Mouse (Mus musculus) embryonic facial prominence, embryonic 13.5 days (tissue): ENCODE data around the gene Arl2bp. TPM values are rescaled to one million over a fixed set of nuclear protein-coding genes. Genes with fewer than 3 reads are reported as not detected.
A peak's percentile ranks its signal among the peaks of the same experiment; 100 is the strongest.

Source experiments
- ATAC-seq: fragments of 200-750 bp; cut with Nextera tagmentation; 2 replicates; pipeline ENCODE4 v1.8.0; 2017; ENCODE audit warnings: low read depth; ENCODE audit not compliant: insufficient number of reproducible peaks, insufficient read depth, low FRiP score, low TSS enrichment
- H3K27ac ChIP-seq: fragments of 300-500 bp; sonication (generic); 2 replicates; pipeline ENCODE4 v1.5.1; 2015; ENCODE audit warnings: moderate library complexity, mild to moderate bottlenecking, inconsistent platforms
- H3K27me3 ChIP-seq: fragments of 300-500 bp; sonication (generic); 2 replicates; pipeline ENCODE4 v1.6.1; 2015; ENCODE audit warnings: mild to moderate bottlenecking, inconsistent platforms
- H3K36me3 ChIP-seq: fragments of 300-500 bp; sonication (generic); 2 replicates; pipeline ENCODE4 v1.6.1; 2015; ENCODE audit warnings: mild to moderate bottlenecking, inconsistent platforms
- H3K4me1 ChIP-seq: fragments of 300-500 bp; sonication (generic); 2 replicates; pipeline ENCODE4 v1.6.1; 2015; ENCODE audit warnings: inconsistent platforms
- H3K4me2 ChIP-seq: fragments of 300-500 bp; sonication (generic); 2 replicates; pipeline ENCODE4 v1.6.1; 2015; ENCODE audit warnings: moderate library complexity, mild to moderate bottlenecking, inconsistent platforms
- H3K4me3 ChIP-seq: fragments of 300-500 bp; sonication (generic); 2 replicates; pipeline ENCODE4 v1.5.1; 2015; ENCODE audit warnings: mild to moderate bottlenecking, inconsistent platforms
- H3K9ac ChIP-seq: fragments of 300-500 bp; sonication (generic); 2 replicates; pipeline ENCODE4 v1.6.1; 2015; ENCODE audit warnings: mild to moderate bottlenecking, inconsistent platforms
- H3K9me3 ChIP-seq: fragments of 300-500 bp; sonication (generic); 2 replicates; pipeline ENCODE4 v1.6.1; 2016; ENCODE audit warnings: inconsistent platforms
- WGBS: fragments of 180-500 bp; shearing (Covaris S2); methylation state at CpG from one replicate; pipeline ENCODE4 v1.1.7; 2015; ENCODE audit warnings: mixed read lengths; 5-methylcytosine and 5-hydroxymethylcytosine counted together
- polyA plus RNA-seq: library from polyadenylated mRNA; unstranded; fragments of >200 nt; fragmentation: Nextera tagmentation; extraction: Ambion mirVana; gene quantifications from 2 replicates; pipeline ENCODE4 v1.2.1, GENCODE M21; 2015

The Arl2bp gene
- polyA plus RNA-seq, 1 experiment from 2014 or later = 163 TPM

DNA sequence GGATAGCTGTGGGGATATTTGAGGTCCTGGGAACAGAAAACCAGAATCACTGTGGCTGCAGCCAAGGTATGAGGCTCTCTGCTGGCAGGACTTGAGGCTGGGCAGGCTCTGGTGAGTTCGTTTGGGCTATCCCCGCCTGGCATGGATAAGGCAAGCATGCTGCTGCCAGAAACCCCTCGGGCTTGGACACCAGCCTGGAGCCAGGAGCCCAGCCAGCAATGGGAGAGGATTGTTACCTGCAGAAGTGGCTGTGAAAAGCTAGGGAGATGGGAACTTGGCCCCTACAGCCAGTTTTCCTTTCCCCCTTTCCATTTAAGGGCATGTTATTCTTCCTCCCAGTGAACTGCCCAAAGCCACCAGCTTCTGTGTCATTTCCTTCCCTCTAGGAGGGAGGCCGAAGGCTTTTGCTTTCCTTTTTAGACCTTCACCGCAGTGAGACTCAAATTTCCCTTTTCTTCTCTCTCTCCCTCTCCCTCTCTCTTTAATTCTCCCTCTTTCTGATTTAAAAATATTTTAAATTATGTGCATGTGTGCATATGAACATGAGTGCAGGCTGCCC, 44.8 kb downstream of the Arl2bp start:
- Histone ChIP-seq H3K4me2 (no peak overlapping the region), H3K27me3 (no peaks in the 10 kb centered on the region), H3K9me3 (no peaks in the 10 kb centered on the region), H3K27ac (peak overlapping the region; percentile 48; the same call in 1 of the 2 replicates), H3K36me3 (no peaks in the 10 kb centered on the region), H3K9ac (no peak overlapping the region), H3K4me3 (no peak overlapping the region), H3K4me1 (peaks cover 8% of the 10 kb centered on the region)
- no peak for ATAC-seq
- WGBS = 53% methylated on average over 5 of the region's 5 CpGs

DNA sequence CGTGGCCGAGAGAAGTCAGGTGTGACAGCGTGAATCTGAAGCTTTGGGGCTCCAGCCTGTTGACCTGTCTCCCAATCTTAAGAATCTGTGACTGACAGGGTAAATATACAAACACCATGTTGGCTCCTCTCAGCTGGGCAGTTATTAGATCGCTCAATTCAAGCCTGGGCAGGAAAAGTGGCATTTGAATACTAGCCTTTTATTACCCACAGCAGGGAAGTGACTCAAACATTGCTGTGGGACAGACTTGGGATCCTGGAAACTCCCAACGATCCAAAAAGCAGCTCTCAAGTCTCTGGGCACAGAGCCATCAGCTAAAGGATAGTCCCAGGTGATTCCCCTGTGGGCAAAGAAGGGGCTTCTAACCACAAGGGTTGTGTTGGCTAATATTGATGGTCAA, 48.2 kb downstream of the Arl2bp start:
- Histone ChIP-seq H3K4me2 (no peak overlapping the region), H3K4me3 (no peak overlapping the region), H3K27me3 (no peaks in the 10 kb centered on the region), H3K9me3 (no peaks in the 10 kb centered on the region), H3K9ac (no peak overlapping the region), H3K36me3 (no peaks in the 10 kb centered on the region), H3K27ac (no peak overlapping the region), H3K4me1 (peaks cover 5% of the 10 kb centered on the region)
- WGBS = 62% methylated on average over 5 of the region's 5 CpGs
- no peak for ATAC-seq

DNA sequence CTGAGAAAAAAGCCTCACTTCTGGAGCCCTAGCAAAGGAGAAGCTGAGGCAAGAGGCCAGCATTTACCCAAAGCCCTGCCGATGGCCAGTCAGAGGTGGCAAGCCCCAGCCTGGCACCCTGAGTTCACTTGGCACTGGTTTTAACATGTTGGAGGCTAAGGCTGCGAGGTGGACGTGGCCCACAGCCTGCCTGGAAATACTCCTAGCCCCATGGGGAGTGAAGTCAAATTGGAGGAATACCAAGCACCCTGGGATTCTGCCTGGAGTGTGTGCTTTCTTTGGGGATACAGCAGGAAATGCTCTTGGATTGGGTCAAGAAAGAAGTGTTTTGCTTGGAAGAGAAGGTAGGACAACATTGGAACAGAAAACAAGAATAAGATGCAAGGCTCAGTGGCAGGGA, 49.5 kb downstream of the Arl2bp start:
- Histone ChIP-seq H3K9me3 (no peaks in the 10 kb centered on the region), H3K4me3 (no peak overlapping the region), H3K27me3 (no peaks in the 10 kb centered on the region), H3K4me1 (peaks cover 3% of the 10 kb centered on the region; the same call in 1 of the 2 replicates), H3K36me3 (no peaks in the 10 kb centered on the region), H3K9ac (no peak overlapping the region), H3K27ac (no peak overlapping the region), H3K4me2 (no peak overlapping the region)
- no peak for ATAC-seq
- 83% methylated on average over 3 of the region's 3 CpGs for WGBS

DNA sequence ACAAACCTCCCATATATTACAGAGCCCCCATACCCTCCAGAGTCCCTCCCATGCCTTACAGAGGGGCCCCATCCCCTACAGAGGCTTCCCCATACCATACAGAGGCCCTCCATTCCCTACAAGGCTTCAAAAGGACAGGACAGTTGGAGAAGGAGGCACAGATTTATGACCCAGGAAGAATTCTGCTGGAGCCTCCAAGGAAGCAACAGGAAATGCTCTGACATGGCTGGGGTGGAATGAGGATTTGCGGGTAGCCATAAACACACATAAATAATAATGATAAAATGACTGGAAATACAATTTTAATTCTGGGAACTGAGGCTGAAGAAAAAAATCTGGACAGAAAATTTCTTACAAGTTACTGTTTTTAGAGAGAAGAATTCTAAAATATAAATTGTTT, 50.4 kb downstream of the Arl2bp start:
- Histone ChIP-seq H3K4me2 (no peak overlapping the region), H3K9ac (no peak overlapping the region), H3K9me3 (no peaks in the 10 kb centered on the region), H3K27me3 (no peaks in the 10 kb centered on the region), H3K27ac (no peak overlapping the region), H3K36me3 (no peaks in the 10 kb centered on the region), H3K4me3 (no peak overlapping the region), H3K4me1 (no peaks in the 10 kb centered on the region)
- WGBS = 98% methylated on average over 1 of the region's 1 CpGs
- no peak for ATAC-seq

Other genes starting within 250 kb of the Arl2bp start
- 0.34 and 0.37 TPM in 2 replicates for gene Nlrc5, start 232.2 kb upstream of the Arl2bp start, polyA plus RNA-seq
- gene Cpne2, start 133.6 kb upstream of the Arl2bp start, polyA plus RNA-seq = 12.0 and 12.6 TPM in 2 replicates
- gene Rspry1, start 64.7 kb upstream of the Arl2bp start, polyA plus RNA-seq = 44.1 and 48.1 TPM in 2 replicates
- gene Fam192a, start 64.6 kb upstream of the Arl2bp start, polyA plus RNA-seq = 77.1 and 85.3 TPM in 2 replicates
- 3.4 and 4.1 TPM in 2 replicates for gene Pllp, start 29.7 kb downstream of the Arl2bp start, polyA plus RNA-seq
- gene Ccl22, start 79.0 kb downstream of the Arl2bp start, polyA plus RNA-seq = not detected in 2 replicates
- gene Cx3cl1, start 105.4 kb downstream of the Arl2bp start, polyA plus RNA-seq = 7.8 and 9.8 TPM in 2 replicates
- gene Ccl17, start 143.9 kb downstream of the Arl2bp start, polyA plus RNA-seq = not detected in 2 replicates
- 61.8 and 65.9 TPM in 2 replicates for gene Coq9, start 171.7 kb downstream of the Arl2bp start, polyA plus RNA-seq
- gene Ciapin1, start 171.8 kb downstream of the Arl2bp start, polyA plus RNA-seq = 109 and 123 TPM in 2 replicates
- 152 and 159 TPM in 2 replicates for gene Polr2c, start 190.8 kb downstream of the Arl2bp start, polyA plus RNA-seq
- gene Dok4, start 209.7 kb downstream of the Arl2bp start, polyA plus RNA-seq = 23.2 and 23.7 TPM in 2 replicates